Mouse (Mus musculus) testis, postnatal 14 days (tissue): ENCODE data around the gene Gm14322.
A peak's percentile ranks its signal among the peaks of the same experiment; 100 is the strongest.
"Not testable (repeated sequence)": the region's sequence is repeated elsewhere in the genome, so short reads cannot be mapped to it uniquely, and the experiment has no call there.

Experiments
- DNase-seq: peaks from one replicate; pipeline ENCODE4 v3.0.0; 2021; ENCODE audit warnings: low spot score

Gene Gm14322

GRCm38 (mm10) chr2:177758941-177759558, at the start of gene Gm14322:
Gene Gm14322, plus strand, starts transcription at chr2:177759288.
- peak; percentile 32 for DNase-seq

GRCm38 (mm10) chr2:177741487-177741886, 17.6 kb upstream of the Gm14322 start:
- not testable (repeated sequence) for DNase-seq

GRCm38 (mm10) chr2:177787351-177787750, 28.3 kb downstream of the Gm14322 start:
- not testable (repeated sequence) for DNase-seq

- not testable (repeated sequence) for DNase-seq
These were observed 47.1 kb downstream of the Gm14322 start for GRCm38 (mm10) chr2:177806170-177806569.
